Mouse (Mus musculus) forebrain, embryonic 15.5 days (tissue): ENCODE measurements at regions not wholly inside any gene's neighbourhood (a gene's known extent, or its start where the extent isn't known, plus 50 kb on each side); places are given as distances from the start of the nearest gene placed in this dataset.

Experiments used
- ATAC-seq: fragments of 200-750 bp; cut with Nextera tagmentation; replicated peaks from 2 replicates; pipeline ENCODE4 v1.8.0; 2017; ENCODE audit warnings: mild to moderate bottlenecking, moderate TSS enrichment, moderate library complexity
- H3K27ac ChIP-seq: fragments of 300-500 bp; sonication (generic); replicated peaks from 2 replicates; pipeline ENCODE4 v1.5.1; 2015; ENCODE audit warnings: mild to moderate bottlenecking, inconsistent platforms
- H3K27me3 ChIP-seq: fragments of 300-500 bp; sonication (generic); 2 replicates; pipeline ENCODE4 v1.6.1; 2015; ENCODE audit warnings: inconsistent platforms
- H3K36me3 ChIP-seq: fragments of 300-500 bp; sonication (generic); 2 replicates; pipeline ENCODE4 v1.6.1; 2015; ENCODE audit warnings: mild to moderate bottlenecking, inconsistent platforms
- H3K4me1 ChIP-seq: fragments of 300-500 bp; sonication (generic); 2 replicates; pipeline ENCODE4 v1.6.1; 2015; ENCODE audit warnings: inconsistent platforms
- H3K4me2 ChIP-seq: fragments of 300-500 bp; sonication (generic); replicated peaks from 2 replicates; pipeline ENCODE4 v1.6.1; 2015; ENCODE audit warnings: mild to moderate bottlenecking, inconsistent platforms
- H3K4me3 ChIP-seq: fragments of 300-500 bp; sonication (generic); 2 replicates; pipeline ENCODE4 v1.5.1; 2015; ENCODE audit warnings: mild to moderate bottlenecking, inconsistent platforms
- H3K9ac ChIP-seq: fragments of 300-500 bp; sonication (generic); replicated peaks from 2 replicates; pipeline ENCODE4 v1.6.1; 2015; ENCODE audit warnings: mild to moderate bottlenecking, inconsistent platforms
- H3K9me3 ChIP-seq: fragments of 300-500 bp; sonication (generic); 2 replicates; pipeline ENCODE4 v1.6.1; 2016; ENCODE audit warnings: inconsistent platforms
- whole genome bisulfite sequencing: fragments of 180-500 bp; shearing (Covaris S2); methylation state at CpG from one replicate; pipeline ENCODE4 v1.1.7; 2015; ENCODE audit warnings: mixed read lengths; 5-methylcytosine and 5-hydroxymethylcytosine counted together

GRCm38 (mm10) chr4:153905076-153905475 lies 52.0 kb upstream of the A430005L14Rik start:
- H3K9ac ChIP-seq = no peak overlapping the region
- WGBS = 73% methylated on average over 9 of the region's 9 CpGs

GRCm38 (mm10) chr4:153905511-153905910 lies 51.5 kb upstream of the A430005L14Rik start:
- Histone ChIP-seq H3K27ac (no peak overlapping the region), H3K36me3 (no peaks in the 10 kb centered on the region), H3K4me2 (no peak overlapping the region), H3K27me3 (no peaks in the 10 kb centered on the region), H3K4me3 (no peak overlapping the region), H3K9me3 (no peaks in the 10 kb centered on the region), H3K9ac (no peak overlapping the region), H3K4me1 (no peaks in the 10 kb centered on the region)
- 44% methylated on average over 7 of the region's 7 CpGs for WGBS
- no peak for ATAC-seq

More at GRCm38 (mm10) chr4:153905076-153905475, 52.0 kb upstream of the A430005L14Rik start:
- H3K27ac ChIP-seq = no peak overlapping the region
- no peak overlapping the region for H3K4me2 ChIP-seq
- H3K4me3 ChIP-seq = no peak overlapping the region
- no peaks in the 10 kb centered on the region for H3K36me3 ChIP-seq
- no peaks in the 10 kb centered on the region for H3K27me3 ChIP-seq
- H3K4me1 ChIP-seq = no peaks in the 10 kb centered on the region
- ATAC-seq = no peak
- no peaks in the 10 kb centered on the region for H3K9me3 ChIP-seq
